Mouse (Mus musculus) left cerebral cortex, adult 8-10 months (tissue): ENCODE results near the gene S100a3. TPM values are rescaled to one million over a fixed set of nuclear protein-coding genes. Genes with fewer than 3 reads are reported as not detected.

Experiments used
- DNase-seq, 2 experiments: peaks; one replicate each; pipeline ENCODE4 v3.0.0; 2022; ENCODE audit warnings: low spot score in 2 of 2
- total RNA-seq, 4 experiments: library from RNA; stranded (reverse); gene quantifications; 2 replicates each; pipeline ENCODE4 v1.2.4; 2022

Gene S100a3
- total RNA-seq, 4 experiments from 2014 or later = 0.74 to 1.9 (median 1.5) TPM

DNA sequence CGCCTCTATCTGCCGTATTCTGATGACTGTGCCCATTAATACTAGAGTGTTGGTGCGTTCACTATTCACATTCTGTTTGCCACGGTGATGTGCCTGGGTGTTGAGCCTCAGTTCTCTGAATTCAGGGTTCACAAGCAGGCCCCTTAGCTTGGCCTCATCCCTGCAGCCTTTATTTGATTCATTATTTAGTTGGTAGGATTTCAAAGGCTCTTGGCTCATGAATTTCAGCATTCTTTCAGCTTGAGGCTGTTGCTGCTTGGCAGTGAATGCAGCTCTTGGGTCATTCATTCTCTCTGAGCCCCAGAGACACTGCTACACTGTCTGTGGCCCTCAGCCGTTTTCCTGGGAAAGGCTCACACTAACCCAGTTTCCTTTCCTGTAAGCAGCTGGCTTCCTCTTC, 4.4 kb upstream of the S100a3 start:
- DNase-seq = peak in 1 of 2 experiments; percentile 61

GRCm38 (mm10) chr3:90574691-90575090, 14.3 kb downstream of the S100a3 start:
- DNase-seq = no peak

DNA sequence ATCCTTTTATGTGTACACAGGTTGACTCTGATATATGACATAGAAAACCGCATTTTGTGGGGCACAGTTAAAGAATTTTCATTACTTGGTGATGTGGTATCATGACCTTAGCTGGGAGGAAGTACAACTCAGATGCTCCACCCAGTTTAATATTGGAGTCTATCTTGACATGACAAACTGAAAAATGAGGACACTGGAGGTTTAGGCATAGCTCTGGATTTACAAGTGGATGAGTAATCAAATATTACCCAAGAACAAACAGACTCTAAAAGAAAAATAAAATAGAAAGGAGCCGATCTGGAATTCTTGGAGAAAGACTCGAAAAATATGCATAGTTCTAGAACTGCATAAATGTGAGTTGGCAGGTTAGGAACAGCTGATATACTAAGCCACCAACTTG, 14.9 kb downstream of the S100a3 start:
- no peak for DNase-seq

- no peak for DNase-seq
Measured at GRCm38 (mm10) chr3:90576351-90577001, 16.1 kb downstream of the S100a3 start.

GRCm38 (mm10) chr3:90579433-90579832, 19.1 kb downstream of the S100a3 start:
- no peak for DNase-seq

- no peak for DNase-seq
Measured at GRCm38 (mm10) chr3:90581141-90581540, 20.8 kb downstream of the S100a3 start.

DNA sequence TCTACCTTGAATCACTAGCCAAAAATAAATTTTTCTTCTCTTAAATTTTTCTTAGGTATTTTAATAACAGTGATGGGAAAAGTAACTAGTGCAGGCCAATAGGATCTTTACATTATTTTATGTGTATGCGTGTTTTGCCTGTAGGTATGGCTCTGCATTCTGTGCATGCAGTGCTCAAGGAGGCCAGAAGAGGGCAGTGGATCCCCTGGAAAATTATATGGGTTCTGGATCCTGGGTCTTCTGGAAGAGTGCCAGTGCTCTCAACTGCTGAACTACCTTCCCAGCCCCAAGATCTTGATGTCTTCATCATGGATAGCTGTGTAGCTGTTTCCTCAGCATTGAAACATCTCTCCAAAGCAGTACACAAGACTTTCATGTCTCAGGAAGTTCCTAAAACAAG, 21.8 kb downstream of the S100a3 start:
- DNase-seq = no peak

DNA sequence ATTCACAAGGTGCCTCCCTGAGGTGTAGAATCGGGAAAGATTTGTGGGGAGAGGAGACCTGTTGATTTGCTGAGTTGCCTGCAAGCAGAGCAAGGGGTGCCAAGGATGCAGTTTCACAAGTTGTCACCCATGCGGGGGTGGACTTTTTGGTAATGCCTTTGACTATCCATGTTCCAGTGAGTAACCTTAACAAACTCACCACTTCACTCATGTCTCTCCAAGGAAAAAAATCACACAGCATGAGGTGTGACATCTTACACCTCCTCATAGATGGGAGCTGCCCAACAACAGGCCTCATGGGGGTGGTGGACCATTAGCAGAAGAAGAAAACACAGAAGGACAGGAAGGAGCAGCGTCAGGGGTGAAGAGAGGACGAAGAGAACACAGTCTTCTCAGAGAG, 22.2 kb downstream of the S100a3 start:
- no peak for DNase-seq

DNA sequence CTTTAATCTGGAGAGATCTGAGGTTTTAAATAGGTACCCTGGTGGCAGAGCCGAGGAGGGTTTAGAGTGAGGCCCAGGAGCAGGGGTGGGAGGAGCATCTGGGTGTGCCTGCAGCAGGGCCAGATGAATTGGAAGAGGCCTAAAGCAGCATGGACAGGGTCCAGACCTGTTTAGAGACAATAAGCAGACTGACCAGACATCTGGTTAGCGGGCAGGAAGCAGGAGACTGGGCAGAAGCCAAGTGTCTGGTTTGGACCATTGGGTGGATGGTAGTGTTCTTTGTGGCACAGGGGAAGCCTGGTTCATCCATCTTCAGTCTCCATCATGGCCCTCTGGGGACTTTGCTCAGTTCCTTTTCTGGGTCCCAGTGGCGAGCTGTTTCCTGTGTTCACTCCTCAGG, 23.5 kb downstream of the S100a3 start:
- DNase-seq = no peak

GRCm38 (mm10) chr3:90585595-90585994, 25.2 kb downstream of the S100a3 start:
- DNase-seq = peak in 1 of 2 experiments; percentile 81

DNA sequence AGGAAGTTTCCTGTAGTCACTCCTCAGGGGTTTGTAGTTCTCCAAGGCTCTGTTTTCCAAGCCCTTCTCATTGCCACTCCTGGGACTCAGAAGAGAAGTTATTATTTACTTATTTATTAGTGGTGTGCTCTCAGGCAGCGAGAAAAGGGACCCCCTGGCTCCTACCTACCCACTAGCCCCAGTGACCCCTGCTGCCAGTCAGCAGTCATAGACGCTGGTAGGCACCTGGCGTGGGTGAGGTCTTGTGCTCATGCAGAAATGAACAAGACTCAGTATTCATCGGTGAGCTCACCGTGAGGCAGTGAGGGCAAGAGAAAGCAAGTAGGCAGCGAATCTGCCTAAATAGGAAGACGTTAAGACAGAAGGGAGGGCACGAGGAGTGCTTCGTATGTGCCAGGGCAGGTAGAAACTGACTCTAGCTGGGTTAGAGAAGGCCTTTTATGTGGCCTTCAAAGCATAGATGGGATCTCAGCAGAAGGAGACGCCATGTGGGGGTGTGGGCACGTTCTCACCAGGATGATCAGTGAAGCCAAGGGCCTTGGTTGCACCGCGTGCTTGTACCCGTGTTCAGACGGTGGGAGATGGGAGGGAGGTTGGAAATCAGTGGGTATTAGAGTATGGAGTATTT, 25.8 kb downstream of the S100a3 start:
- DNase-seq = no peak

DNA sequence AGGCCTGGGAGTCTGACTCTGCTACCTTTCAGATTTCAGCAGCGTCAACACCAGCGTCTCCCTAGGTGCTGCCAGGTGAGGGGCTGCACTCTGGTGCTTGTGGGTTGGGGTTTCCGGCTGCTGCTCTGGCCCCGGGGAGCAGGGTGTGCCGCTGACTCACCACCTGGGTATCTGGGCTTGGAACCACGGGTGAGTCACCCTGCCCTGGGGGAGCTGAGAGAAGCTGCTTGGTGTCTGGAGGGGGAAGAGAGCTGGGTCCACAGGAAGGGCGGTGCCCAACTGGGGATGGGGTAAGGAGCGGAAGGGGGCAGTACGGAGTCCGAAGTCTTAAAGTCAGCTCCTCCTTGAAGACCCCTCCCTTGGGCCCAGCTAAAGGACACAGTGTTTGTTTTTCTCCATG, 26.5 kb downstream of the S100a3 start:
- peak in 1 of 2 experiments; percentile 43 for DNase-seq

DNA sequence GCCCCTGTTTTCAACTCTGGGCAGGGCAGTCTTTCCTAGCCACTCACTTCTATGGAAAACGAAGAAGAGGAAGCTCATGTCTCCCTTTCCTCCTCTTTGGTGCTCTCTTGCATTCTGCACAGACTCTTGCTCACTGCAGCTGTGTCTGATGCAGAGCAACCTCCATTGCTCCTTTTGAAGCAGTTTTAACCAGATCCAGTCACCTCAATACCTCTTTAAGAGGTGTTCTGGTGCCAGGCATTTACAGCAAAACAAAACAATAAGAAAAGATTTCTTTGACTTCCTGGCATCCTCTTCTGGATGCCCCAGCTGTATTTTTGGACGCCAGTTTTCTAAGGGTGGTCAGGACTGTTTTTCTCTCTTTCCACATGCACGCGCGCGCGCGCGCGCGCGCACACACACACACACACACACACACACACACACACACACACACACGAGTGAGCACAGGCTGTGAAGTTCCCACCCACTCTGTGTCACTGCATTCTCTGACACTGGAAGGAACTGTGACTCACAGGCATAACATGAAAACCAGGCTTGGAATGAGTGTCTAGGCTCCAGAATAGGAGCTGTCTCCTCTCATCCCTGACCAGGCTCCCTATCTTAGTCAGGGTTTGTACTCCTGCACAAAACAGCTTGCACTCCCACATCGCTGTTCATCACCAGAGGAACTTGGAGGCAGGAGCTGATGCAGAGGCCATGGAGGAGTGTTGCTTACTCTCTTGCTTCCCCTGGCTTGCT, 27.2 kb downstream of the S100a3 start:
- DNase-seq = peak in 1 of 2 experiments; percentile 80

GRCm38 (mm10) chr3:90589390-90589789, 29.0 kb downstream of the S100a3 start:
- no peak for DNase-seq

GRCm38 (mm10) chr3:90589947-90590346, 29.6 kb downstream of the S100a3 start, which contains the start of gene S100a2:
Gene S100a2 (plus strand): TSS chr3:90590247.
- DNase-seq = no peak

GRCm38 (mm10) chr3:90594466-90594865, 34.1 kb downstream of the S100a3 start:
- no peak for DNase-seq

GRCm38 (mm10) chr3:90595556-90595955, 35.2 kb downstream of the S100a3 start:
- no peak for DNase-seq

- no peak for DNase-seq
Measured at GRCm38 (mm10) chr3:90596810-90597209, 36.4 kb downstream of the S100a3 start.

DNA sequence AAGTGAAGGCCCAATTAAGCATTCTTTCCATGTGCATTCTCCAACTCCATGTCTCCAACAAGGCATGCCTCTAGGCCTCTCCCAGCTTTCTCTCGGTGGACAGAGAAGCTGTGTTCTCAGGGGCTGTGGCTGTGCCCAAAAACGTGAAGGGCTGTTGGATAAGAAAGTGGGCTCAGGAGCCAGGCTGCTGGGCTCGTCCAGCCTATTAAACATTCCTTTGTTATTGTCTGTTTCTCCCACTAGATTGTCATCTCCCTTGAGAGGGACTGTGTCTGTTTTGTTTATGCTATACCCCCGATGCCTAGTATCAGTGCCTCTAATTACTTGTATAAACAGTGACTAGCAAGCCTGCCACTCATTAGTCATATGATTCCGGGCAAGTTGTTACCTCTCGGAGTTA, 37.4 kb downstream of the S100a3 start:
- no peak for DNase-seq

- no peak for DNase-seq
Measured at GRCm38 (mm10) chr3:90598212-90598611, 37.8 kb downstream of the S100a3 start.

DNA sequence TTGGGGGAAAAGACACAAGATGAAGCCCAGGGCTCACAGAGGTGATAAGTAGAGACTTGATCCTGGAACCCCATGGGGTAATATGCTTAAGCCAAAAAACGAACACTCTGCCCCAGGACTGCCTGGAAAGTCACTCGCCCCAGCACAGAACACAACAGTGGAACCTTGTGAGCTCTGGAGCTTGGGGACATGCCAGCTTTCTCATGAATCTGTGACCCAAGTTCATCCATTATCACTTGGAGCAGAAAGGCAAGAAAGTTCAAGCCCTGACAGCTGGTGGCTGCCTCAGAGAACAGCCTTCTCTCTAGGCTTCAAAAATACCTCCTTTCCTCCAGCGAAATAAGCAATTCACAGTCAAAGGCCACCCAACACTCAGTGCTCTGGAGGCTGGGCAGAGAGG, 39.0 kb downstream of the S100a3 start:
- DNase-seq = no peak

- DNase-seq = no peak
Measured at GRCm38 (mm10) chr3:90600036-90600435, 39.7 kb downstream of the S100a3 start.
